Mouse (Mus musculus) frontal cortex, postnatal 10 days (tissue): ENCODE results near the gene Vip.

ENCODE experiments used
- DNase-seq, 2 experiments: peaks; one replicate each; pipeline ENCODE4 v3.0.0; 2022; ENCODE audit warnings: low spot score in 2 of 2, mixed read lengths in 1 of 2

Gene Vip

DNA sequence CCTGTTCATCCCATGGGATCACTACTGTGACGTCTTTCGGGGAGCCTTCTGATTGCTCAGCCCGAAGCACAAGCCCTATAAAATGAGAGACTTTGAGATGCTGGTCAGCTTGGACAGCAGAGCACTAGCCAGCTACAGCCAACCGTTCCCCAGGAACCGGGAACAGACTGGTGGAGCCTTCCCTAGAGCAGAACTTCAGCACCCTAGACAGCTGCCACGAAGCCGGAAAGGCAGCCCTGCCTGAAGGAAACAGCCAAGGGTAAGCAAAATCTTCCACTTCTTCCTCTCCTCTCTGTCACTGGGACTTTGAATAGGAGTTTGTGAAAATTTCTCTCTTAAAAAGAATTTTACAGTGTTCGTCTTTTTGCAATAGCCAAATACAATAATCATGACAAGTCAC, at the start of gene Vip:
Vip (plus strand) TSS at position 107 of the 400 bp plus-strand sequence.
- DNase-seq: no peak

DNA sequence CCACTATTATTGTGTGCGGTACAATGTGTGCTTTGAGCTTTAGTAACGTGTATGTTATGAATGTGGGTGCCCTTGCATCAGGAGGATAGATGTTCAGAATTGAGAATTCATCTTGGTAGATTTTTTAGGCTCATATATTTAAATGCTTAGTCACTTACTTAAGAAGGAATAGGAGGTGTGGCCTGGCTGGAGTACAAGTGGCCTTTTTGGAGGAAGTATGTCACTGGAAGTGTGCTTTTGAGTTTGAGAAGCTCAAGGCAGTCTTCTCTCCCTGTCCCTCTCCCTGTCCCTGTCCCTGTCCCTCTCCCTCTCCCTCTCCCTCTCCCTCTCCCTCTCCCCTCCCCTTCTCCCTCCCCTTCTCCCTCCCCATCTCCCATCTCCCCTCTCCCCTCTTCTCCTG, 48.0 kb upstream of the Vip start:
- no peak for DNase-seq

DNA sequence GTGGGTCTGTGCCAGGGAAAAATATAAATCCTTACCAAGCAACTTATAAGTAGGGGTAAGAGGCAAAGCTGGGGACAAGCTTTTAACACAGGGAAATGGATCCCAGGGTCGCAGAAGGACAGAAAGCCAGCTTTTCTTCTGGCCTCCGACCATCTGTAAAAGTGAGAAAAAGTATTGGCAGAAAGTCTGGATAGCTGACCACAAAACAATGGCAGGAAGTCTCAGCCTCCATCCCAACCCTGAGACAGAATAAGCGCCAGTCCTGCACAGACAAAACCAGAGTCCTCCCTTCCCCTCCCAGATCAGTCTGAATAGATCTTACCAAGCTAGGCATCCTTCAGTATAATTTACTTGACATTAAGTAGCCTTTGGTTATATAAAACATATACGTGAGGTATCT, 47.0 kb upstream of the Vip start:
- DNase-seq: no peak

- no peak for DNase-seq
These were observed 45.6 kb upstream of the Vip start, which contains the start of gene Myct1 for GRCm38 (mm10) chr10:5593464-5593863. Myct1 (plus strand) TSS chr10:5593775.

DNA sequence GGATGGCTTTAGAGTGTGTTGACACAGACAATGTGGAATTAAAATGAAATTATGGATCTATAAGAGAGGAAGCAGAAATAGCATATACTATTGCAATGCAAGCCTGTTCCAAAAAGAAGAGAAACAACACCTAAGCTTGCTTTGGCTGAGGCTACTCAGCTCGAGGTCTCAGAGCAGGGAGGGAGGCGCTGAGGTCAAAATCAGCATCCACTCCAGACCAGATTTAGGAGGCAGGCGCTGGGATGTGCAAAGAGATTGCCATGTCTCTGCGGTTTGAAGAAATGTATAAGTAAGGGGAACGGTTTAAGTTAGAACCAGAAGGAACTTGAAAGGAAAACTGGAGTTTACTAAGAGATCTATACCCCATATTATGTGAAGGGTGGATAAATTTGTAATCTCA, 44.6 kb upstream of the Vip start:
- no peak for DNase-seq

- DNase-seq: no peak
These were observed 42.5 kb upstream of the Vip start for GRCm38 (mm10) chr10:5596559-5596958.

DNA sequence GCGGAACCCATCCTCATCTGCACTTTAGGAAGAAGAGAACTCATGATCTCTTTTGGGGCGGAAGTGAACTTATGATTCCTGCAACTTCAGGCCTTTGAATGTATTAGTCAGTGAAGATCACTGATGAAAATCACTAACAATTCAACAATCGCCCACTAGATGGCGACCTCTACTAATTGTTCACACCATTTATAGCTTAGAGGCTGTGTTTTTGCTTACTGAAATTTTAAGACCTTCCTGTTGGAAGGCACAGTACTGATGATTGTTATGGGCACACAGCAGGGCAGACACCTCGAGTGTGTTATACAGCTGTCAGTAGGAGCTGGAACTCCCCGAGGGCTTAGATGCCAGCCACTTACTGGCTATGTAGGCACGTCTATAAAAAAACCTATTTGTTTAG, 38.9 kb upstream of the Vip start:
- peak; percentile 12 to 61 for DNase-seq

GRCm38 (mm10) chr10:5603512-5603911, 35.5 kb upstream of the Vip start:
- no peak for DNase-seq

GRCm38 (mm10) chr10:5604371-5604770, 34.6 kb upstream of the Vip start:
- DNase-seq: no peak

DNA sequence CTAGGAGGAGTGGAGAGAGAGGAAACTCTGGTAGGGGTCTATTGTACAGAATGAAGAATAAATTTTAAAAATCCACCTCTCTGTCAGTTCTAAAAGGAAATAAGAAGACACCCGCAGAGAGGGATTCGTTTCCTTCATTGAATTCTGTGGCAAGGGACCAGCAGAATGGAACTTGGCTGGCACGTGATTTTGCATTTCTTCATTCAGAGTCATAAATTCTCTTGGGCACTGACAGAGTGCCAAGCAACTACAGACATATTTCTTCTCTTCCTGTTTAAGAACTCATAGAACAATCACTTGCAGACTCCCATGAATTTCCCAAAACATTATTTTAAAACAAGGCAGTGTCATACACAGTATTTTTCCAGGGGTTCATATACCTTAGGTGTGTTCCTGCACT, 30.1 kb upstream of the Vip start:
- no peak for DNase-seq

DNA sequence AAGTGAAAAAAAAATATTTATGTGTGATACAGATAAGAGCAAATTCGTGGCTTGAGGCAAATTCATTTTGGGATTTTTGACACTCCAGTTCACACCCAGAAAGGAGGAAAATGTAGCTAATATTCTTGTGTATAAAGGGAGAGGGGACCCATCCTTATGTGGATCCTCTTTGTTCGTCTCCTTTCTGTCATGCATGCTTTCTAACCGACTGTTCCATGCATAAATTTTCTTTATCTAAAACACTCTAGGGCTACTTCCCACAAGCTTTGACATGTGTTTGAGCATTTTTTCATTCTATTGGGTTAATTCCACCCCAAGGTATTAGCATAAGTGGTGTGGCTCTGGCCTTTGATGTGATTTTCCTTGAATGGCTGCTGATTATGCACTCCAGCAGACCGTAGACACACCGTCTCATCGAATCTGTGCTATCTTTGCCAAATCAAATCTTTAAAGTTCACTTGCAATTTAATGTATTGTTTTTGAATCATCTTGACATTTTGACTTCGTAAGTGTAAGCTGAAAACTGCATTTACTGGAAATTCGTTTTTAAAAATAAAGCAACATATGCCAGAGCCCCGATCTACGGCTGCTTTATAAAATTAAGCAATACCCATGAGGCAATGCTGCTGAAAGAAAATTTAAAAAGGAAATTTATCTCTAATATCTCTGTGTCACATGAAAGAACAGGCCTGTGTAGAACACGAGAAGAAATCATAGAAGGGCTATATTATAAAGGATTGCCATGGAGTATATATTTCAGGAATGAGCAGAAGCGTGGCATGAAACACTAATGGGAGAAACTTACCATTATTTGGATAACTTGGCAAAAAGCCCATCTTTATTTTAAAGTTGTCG, 23.6 kb upstream of the Vip start:
- no peak for DNase-seq

GRCm38 (mm10) chr10:5626268-5626667, 12.8 kb upstream of the Vip start:
- no peak for DNase-seq

DNA sequence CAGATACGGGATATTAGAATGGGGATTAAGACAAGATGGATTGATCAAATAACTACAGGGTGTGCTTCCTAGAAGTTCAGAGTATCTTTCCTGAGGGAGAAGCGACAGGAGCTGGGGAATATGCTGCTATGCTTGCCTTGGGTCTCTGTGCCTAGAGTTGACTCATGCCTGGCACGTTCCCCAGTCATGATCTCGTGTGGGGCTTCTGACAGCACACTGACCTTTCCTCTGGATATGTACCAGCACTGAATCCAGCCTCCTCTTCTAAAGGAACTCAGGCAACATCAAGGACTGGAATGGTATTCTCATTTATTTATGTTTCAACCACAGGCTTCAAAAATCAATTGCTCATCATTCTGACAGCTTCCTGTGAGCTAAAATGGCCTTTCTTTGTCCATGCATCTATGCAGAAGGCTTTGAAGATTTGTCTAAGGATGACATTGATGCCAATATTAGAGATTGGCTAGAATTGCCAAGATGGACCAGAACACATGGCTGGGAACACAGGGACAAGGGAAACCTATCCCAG, 5.3 kb upstream of the Vip start:
- no peak for DNase-seq

DNA sequence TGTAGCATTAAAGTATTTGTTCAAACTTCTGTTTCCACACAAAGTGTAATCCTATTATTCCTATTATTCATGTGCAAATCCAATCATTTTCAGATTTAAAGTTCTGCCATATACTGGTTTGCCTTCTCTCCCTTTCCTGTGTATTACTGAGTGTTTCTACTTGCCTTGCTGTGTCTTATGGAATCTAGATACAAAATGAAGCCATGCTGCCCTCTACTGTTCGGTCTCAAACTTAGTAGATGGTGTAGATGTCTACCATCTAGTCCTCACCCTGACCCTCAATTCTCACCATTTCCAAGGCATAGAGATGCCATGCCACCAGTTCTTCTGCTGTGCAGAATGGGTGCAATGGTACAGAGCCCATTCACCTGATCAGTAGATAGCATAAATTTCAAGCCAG, 4.7 kb upstream of the Vip start:
- DNase-seq: peak in 1 of 2 experiments; percentile 22

- DNase-seq: no peak
These were observed 1.7 kb upstream of the Vip start for GRCm38 (mm10) chr10:5637322-5637721.

DNA sequence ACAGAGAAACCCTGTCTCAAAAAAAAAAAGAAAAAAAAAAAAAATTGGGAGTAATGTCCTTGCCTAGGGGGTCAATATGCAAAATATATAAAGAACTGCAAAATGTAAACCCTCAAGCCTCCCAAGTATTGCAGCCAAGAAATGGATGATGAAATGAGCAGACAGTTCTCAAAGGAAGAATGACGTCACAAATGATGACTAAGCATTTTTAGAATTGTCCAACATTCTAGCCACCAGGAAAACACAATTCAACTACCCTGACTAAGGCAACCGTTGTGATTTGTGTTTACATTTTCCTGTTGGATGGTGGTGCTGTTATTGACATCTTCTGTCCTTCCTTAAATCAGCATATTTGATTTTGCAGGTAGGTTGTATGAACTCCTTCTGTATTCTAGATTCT, 42.3 kb downstream of the Vip start:
- no peak for DNase-seq

GRCm38 (mm10) chr10:5685608-5686007, 46.6 kb downstream of the Vip start:
- no peak for DNase-seq

DNA sequence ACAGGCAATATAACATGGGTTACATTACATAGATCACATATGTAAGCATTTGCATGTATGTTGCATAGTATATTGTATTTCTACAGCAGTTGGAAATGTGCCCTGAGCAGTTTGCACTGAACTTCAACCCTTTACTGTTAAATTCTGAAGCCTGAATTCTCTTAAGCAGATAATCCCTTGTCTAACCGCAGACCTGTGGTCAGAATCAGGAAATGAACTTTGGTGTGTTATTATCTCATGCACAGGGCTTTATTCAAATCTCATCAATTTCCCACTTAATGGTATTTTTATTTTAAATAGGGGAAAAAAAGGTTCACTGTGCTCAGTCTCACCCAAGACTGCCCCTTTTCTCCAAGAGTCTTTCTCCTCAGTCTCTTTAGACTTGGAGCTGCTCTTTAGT, 55.3 kb downstream of the Vip start:
- no peak for DNase-seq
